24 mouse cellular contexts compared by ENCODE assay signal in genomic region chr16:64881442-64881841, GRCm38 (mm10).
"Had no signal": no experiment of that assay in that cellular context is flagged by ENCODE, and none has a peak within 500 bp of the region (broad histone marks: within the 10 kb centered on the region; RNA-seq: fewer than 3 reads in every experiment).

No protein-coding gene starts in this region.

- H3K4me1 ChIP-seq: hindbrain, embryonic 13.5 days; hindbrain, embryonic 15.5 days; liver, embryonic 12.5 days had no signal

- ATAC-seq: hindbrain, postnatal 0 days; intestine, embryonic 15.5 days; intestine, postnatal 0 days; liver, embryonic 12.5 days had no signal

- H3K36me3 ChIP-seq: heart, embryonic 10.5 days; heart, embryonic 12.5 days; hindbrain, embryonic 13.5 days; hindbrain, embryonic 15.5 days; intestine, embryonic 15.5 days; limb, embryonic 13.5 days; limb, embryonic 15.5 days; liver, embryonic 12.5 days had no signal

- H3K9me3 ChIP-seq: heart, embryonic 10.5 days; heart, embryonic 12.5 days; hindbrain, embryonic 13.5 days; hindbrain, embryonic 15.5 days; intestine, embryonic 15.5 days; limb, embryonic 13.5 days; limb, embryonic 15.5 days; liver, embryonic 12.5 days had no signal

- DNase-seq: gastrocnemius, postnatal 14 days; gastrocnemius, postnatal 36 days; heart, adult 18-20 months; heart, postnatal 10 days; heart, postnatal 36 days; kidney, adult 18-20 months; kidney, adult 8-10 months; kidney, postnatal 10 days; kidney, postnatal 25 days; kidney, postnatal 4 days; layer of hippocampus, postnatal 36 days; left cerebral cortex, postnatal 4 days had no signal

- H3K27me3 ChIP-seq: heart, embryonic 12.5 days; hindbrain, embryonic 13.5 days; hindbrain, embryonic 15.5 days; intestine, embryonic 15.5 days; limb, embryonic 13.5 days; limb, embryonic 15.5 days; liver, embryonic 12.5 days had no signal

- H3K27ac ChIP-seq: heart, embryonic 10.5 days; hindbrain, embryonic 13.5 days; hindbrain, embryonic 15.5 days; hindbrain, postnatal 0 days; intestine, embryonic 15.5 days; layer of hippocampus, adult 2 months; limb, embryonic 13.5 days; limb, embryonic 15.5 days; liver, embryonic 12.5 days; liver, embryonic 14.5 days had no signal

- H3K9ac ChIP-seq: heart, embryonic 12.5 days; hindbrain, embryonic 13.5 days; hindbrain, embryonic 15.5 days; intestine, embryonic 15.5 days; limb, embryonic 13.5 days; limb, embryonic 15.5 days; liver, embryonic 12.5 days; liver, embryonic 14.5 days had no signal

- H3K4me3 ChIP-seq: heart, embryonic 10.5 days; heart, embryonic 12.5 days; hindbrain, embryonic 13.5 days; hindbrain, embryonic 15.5 days; intestine, embryonic 15.5 days; layer of hippocampus, adult 2 months; limb, embryonic 13.5 days; limb, embryonic 15.5 days; liver, embryonic 12.5 days had no signal
